Mouse (Mus musculus) pancreas, adult 10 weeks (tissue): ENCODE data around the gene Gng2. TPM values are rescaled to one million over a fixed set of nuclear protein-coding genes. Genes with fewer than 3 reads are reported as not detected.

Experiments
- polyA plus RNA-seq: library from polyadenylated mRNA; stranded (reverse); fragments of 350-450 nt; fragmentation: Illumina TruSeq; extraction: RNeasy Lipid Tissue Mini Kit (QIAGEN cat#74804); gene quantifications from one replicate; pipeline ENCODE4 v1.2.3, GENCODE M21; 2015; ENCODE audit warnings: low read depth, low replicate concordance; ENCODE audit not compliant: insufficient read depth

Gng2 gene
- polyA plus RNA-seq: 1.9 TPM

GRCm38 (mm10) chr14:19977271-19978024 lies at the start of gene Gng2:
Gene Gng2 (minus strand): TSS chr14:19977627.

GRCm38 (mm10) chr14:19823321-19824142 lies 153.9 kb downstream of the Gng2 start, which contains the start of gene Rtraf:
Gene Rtraf (minus strand): TSS chr14:19823824.

Other genes with a start within 250 kb of the Gng2 start
- gene Nid2, start 226.4 kb downstream of the Gng2 start, polyA plus RNA-seq: 21.3 TPM
- gene Rtraf, start 153.8 kb downstream of the Gng2 start, polyA plus RNA-seq: 28.7 TPM
- gene Saysd1, start 160.9 kb upstream of the Gng2 start, polyA plus RNA-seq: 3.7 TPM
- gene Kcnk5, start 204.2 kb upstream of the Gng2 start, polyA plus RNA-seq: 3.0 TPM